Mouse (Mus musculus) cerebellum, postnatal 10 days (tissue): ENCODE measurements at regions not wholly inside any gene's neighbourhood (a gene's known extent, or its start where the extent isn't known, plus 50 kb on each side); places are given as distances from the start of the nearest gene placed in this dataset.
A peak's percentile ranks its signal among the peaks of the same experiment; 100 is the strongest.

Source experiments
- DNase-seq, 2 experiments: peaks; one replicate each; pipeline ENCODE4 v3.0.0; 2021; ENCODE audit warnings: mixed read lengths in 2 of 2

GRCm38 (mm10) chr15:63667536-63667935 is 177.4 kb downstream of the Gsdmc2 start:
- no peak for DNase-seq

- no peak for DNase-seq
Observed at GRCm38 (mm10) chr15:63665517-63665916, 179.5 kb downstream of the Gsdmc2 start.

- peak in 1 of 2 experiments; percentile 24 for DNase-seq
Observed at GRCm38 (mm10) chr15:63664877-63665276, 180.1 kb downstream of the Gsdmc2 start.

- DNase-seq: no peak
Observed at GRCm38 (mm10) chr15:63662183-63662582, 182.8 kb downstream of the Gsdmc2 start.

GRCm38 (mm10) chr15:63658031-63658521 is 186.9 kb downstream of the Gsdmc2 start:
- DNase-seq: no peak

- peak; percentile 90 to 94 for DNase-seq
Observed at GRCm38 (mm10) chr15:63652216-63652961, 192.6 kb downstream of the Gsdmc2 start.

- DNase-seq: no peak
Observed at GRCm38 (mm10) chr15:63651120-63651519, 193.9 kb downstream of the Gsdmc2 start.

- DNase-seq: no peak
Observed at GRCm38 (mm10) chr15:63648142-63648989, 196.6 kb downstream of the Gsdmc2 start.

- no peak for DNase-seq
Observed at GRCm38 (mm10) chr15:63624814-63625213, 220.2 kb downstream of the Gsdmc2 start.

- DNase-seq: no peak
Observed at GRCm38 (mm10) chr15:63624249-63624648, 220.7 kb downstream of the Gsdmc2 start.

- no peak for DNase-seq
Observed at GRCm38 (mm10) chr15:63616506-63617208, 228.3 kb downstream of the Gsdmc2 start.

- DNase-seq: no peak
Observed at GRCm38 (mm10) chr15:63614191-63614590, 230.8 kb downstream of the Gsdmc2 start.

GRCm38 (mm10) chr15:63613120-63613519 is 231.9 kb downstream of the Gsdmc2 start:
- DNase-seq: no peak

- DNase-seq: no peak
Observed at GRCm38 (mm10) chr15:63611161-63611560, 233.8 kb downstream of the Gsdmc2 start.

- DNase-seq: no peak
Observed at GRCm38 (mm10) chr15:63603100-63603714, 241.8 kb downstream of the Gsdmc2 start.

GRCm38 (mm10) chr15:63601543-63601942 is 243.4 kb downstream of the Gsdmc2 start:
- DNase-seq: peak; percentile 75 to 77

GRCm38 (mm10) chr15:63592758-63593463 is 252.1 kb downstream of the Gsdmc2 start:
- no peak for DNase-seq

GRCm38 (mm10) chr15:63559293-63559692 is 285.7 kb downstream of the Gsdmc2 start:
- DNase-seq: no peak

- no peak for DNase-seq
Observed at GRCm38 (mm10) chr15:63558691-63559090, 286.3 kb downstream of the Gsdmc2 start.

GRCm38 (mm10) chr15:63557816-63558215 is 287.2 kb downstream of the Gsdmc2 start:
- DNase-seq: no peak

GRCm38 (mm10) chr15:63553597-63553996 is 291.4 kb downstream of the Gsdmc2 start:
- DNase-seq: peak in 1 of 2 experiments; percentile 7
